Mouse (Mus musculus) right cerebral cortex, postnatal 10 days (tissue): ENCODE measurements around the gene Ephx1.
"Not testable (repeated sequence)": the region's sequence is repeated elsewhere in the genome, so short reads cannot be mapped to it uniquely, and the experiment has no call there.

Experiments used
- DNase-seq, 2 experiments: peaks; one replicate each; pipeline ENCODE4 v3.0.0; 2021; ENCODE audit warnings: low spot score in 2 of 2

Ephx1 gene

DNA sequence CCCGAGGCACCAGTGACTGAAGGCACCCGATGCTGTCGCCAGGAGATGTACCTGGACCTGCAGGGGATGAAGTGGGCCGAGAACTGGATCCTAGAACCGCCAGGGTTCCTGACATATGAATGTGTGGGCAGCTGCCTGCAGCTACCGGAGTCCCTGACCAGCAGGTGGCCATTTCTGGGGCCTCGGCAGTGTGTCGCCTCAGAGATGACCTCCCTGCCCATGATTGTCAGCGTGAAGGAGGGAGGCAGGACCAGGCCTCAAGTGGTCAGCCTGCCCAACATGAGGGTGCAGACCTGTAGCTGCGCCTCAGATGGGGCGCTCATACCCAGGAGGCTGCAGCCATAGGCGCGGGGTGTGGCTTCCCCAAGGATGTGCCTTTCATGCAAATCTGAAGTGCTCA, 83.1 kb downstream of the Ephx1 start:
- DNase-seq: not testable (repeated sequence)

DNA sequence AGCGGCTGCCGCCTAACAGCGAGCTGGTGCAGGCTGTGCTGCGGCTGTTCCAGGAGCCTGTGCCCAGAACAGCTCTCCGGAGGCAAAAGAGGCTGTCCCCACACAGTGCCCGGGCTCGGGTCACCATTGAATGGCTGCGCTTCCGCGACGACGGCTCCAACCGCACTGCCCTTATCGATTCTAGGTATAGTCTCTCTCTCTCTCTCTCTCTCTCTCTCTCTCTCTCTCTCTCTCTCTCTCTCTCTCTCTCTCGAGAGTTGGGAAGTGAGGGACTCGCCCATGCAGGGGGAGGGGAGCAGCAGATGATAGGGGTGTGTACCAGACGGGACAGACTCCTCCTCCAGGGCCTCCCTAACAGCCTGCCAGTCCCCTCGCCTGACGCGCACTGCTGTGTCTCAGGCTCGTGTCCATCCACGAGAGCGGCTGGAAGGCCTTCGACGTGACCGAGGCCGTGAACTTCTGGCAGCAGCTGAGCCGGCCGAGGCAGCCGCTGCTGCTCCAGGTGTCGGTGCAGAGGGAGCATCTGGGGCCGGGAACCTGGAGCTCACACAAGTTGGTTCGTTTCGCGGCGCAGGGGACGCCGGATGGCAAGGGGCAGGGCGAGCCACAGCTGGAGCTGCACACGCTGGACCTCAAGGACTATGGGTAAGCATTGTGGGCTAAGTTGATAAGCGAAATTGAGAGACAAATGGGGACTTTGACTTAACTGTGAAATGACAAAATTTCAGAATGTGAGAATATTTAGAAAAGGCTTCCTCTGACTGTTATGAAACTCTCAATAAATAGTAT, 83.9 kb downstream of the Ephx1 start:
- DNase-seq: peak; percentile 40 to 46

DNA sequence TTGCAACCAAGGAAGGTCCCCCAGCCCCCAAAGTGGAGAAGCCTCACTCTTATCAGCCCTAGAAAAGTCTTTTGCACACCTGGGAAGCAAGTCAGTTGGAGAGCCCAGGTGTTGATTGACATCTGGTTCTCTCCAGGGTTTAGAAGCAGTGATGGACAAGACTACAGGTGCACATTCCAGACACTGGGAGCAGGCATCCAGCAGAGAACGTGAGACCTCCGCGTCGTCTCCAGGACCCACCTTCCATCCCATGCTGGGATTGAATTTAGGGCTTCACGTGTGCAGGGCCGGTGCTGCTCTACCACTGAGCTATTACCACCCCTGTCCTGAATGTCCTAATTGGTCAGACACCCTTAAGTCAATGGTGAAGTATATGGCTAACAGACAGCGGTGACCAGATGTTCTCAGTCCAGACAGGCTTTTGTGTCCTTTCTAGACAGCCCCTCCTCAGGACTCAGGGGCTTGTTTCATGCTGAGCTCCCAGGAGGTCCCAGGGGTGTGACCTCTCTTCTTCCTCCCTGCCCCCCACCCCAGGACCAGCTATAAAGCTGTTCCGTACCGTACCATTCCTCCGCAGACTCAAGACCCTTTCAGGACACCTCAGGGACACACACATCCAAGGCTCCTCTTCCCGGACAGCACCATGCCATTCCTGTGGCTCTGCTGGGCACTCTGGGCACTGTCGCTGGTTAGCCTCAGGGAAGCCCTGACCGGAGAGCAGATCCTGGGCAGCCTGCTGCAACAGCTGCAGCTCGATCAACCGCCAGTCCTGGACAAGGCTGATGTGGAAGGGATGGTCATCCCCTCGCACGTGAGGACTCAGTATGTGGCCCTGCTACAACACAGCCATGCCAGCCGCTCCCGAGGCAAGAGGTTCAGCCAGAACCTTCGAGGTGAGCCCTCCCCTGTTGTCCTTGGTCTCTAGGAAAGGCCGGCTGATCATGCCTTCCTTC, 86.0 kb downstream of the Ephx1 start, which contains the start of gene Lefty1:
Gene Lefty1, plus strand, starts transcription at position 556 of the 953 bp plus-strand sequence.
- DNase-seq: no peak

DNA sequence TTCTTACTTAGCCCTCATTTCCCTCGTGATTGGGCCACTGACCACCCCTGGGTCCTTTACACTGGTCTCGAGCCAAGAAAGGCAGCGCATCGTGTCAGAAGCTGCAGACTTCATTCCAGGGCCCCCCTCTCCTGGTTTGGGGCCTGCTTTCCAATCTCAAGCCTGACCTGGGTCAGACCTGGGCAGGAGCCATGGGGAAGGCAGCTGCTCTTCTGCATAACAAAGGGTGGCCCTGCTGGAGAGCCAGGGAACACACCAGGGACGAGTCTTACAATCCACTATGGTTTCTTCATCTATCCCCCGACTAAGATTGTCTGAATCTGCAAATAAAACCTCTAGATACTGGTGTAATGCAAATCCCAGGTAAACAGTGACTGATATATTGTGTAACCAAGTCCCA, 87.0 kb downstream of the Ephx1 start:
- DNase-seq: no peak

DNA sequence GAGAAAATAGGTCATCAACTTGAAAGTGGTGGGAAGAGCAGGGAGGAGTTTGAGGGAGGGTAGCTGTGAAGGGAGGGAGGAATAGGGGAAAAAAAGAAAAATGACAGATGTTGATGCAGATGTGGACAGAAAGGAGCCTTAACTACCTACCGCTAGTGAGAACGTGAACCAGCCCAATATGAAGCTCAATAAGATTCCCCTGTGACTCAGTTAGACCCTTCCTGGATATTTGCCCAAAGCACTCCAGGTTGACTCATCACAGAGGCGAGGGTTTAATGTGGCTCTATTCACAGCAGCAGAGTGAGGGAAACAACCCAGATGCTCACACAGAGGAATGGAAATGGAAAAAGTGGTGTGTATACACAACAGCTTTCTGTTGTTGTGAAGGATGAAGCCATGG, 89.6 kb downstream of the Ephx1 start:
- no peak for DNase-seq

DNA sequence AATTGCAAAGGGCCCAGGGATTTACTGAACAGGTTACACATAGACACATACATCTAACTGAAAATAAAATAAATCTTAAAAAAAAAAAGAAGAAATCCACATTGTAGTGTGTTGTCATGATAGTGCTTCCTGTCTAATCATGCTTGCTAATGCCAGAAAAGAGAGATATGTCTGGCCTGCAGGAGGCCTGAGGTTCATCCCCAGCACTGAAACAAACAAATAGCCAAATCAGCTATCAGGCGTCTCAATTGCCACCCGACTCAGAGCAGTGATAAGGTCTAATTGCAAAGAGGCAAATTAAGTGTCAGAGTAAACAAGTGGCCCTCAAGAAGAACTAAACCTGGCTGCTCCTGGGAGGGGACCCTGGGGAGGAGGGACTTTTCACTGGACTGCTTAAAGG, 91.1 kb downstream of the Ephx1 start:
- no peak for DNase-seq

DNA sequence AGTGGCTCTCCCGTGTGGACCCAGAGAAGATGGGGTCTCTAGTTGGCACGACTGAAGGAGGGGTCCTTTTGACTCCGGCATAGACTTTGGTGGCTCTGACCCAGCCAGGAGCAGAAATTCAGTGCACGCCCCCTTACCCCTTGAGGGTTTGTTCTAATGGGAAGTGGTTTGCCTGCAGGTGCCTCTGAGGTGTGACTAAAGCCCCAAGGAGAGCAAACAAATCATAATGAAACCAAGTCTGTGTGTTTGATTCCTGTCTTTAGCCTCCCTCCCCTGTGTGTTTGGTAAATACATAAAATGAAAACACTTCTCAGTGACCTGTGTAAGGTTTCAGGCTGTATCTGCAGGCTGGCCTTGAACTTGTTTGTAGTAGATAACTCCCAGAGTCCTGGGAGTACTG, 94.4 kb downstream of the Ephx1 start:
- no peak for DNase-seq
